Comparison of ENCODE assay signal across 8 mouse cellular contexts in the genomic region with DNA sequence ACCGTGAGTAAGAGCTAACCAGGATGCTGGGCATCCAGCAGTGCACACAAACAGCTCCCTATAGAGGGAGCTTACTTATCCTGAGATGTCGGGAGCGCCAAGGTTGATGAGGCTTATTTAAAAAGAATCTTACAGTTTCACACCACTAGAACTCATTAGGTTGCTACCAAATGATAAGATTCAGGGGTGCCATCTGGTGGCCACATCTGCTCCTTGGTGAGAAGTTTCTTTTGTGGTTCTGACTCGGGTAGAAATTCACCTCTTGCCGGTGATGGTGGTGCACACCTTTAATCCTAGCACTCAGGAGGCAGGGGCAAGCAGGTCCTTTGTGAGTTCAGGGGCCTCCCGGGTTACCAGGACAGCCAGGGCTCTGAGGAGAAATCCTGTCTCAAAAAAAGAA. TPM values are rescaled to one million over a fixed set of nuclear protein-coding genes. Genes with fewer than 3 reads are reported as not detected.
DNase-seq lines count a peak whose midpoint lies in the region; ATAC-seq and TF ChIP-seq lines count a peak whose summit lies in the region.

No protein-coding gene starts in this region.

- WGBS in liver, embryonic 14.5 days (ENCODE audit: insufficient replicate concordance), result 28% methylated on average over 6 of the region's 6 CpGs

- H3K9me3 ChIP-seq in liver, embryonic 14.5 days (ENCODE audit: control insufficient read depth, low read length), result no peaks in the 10 kb centered on the region

- ATAC-seq in liver, embryonic 14.5 days (ENCODE audit: insufficient read depth), result no peak
- ATAC-seq in neutrophil, adult 5-6 weeks (ENCODE audit: extremely low read depth, insufficient number of reproducible peaks, low FRiP score, poor library complexity, severe bottlenecking), result peak; percentile 17; the same call in 1 of the 2 replicates

- no peaks in the 10 kb centered on the region; the same call in 1 of the 2 replicates for H3K36me3 ChIP-seq in testis, adult 2 months (ENCODE audit: control insufficient read depth, insufficient read depth, low read length)
- peaks cover 60% of the 10 kb centered on the region for H3K36me3 ChIP-seq in liver, embryonic 14.5 days (replicated peaks; ENCODE audit: control insufficient read depth, insufficient read depth, low read depth)

- DNase-seq in testis, postnatal 14 days (ENCODE audit: low spot score), result no peak
- DNase-seq in cerebellum, adult 9-10 months, result peak; percentile 75
- DNase-seq in gastrocnemius, postnatal 14 days, result peak; percentile 68
- DNase-seq in kidney, postnatal 10 days, result peak; percentile 89
- DNase-seq in liver, embryonic 14.5 days (ENCODE audit: low read depth in 3 of 3, low spot score in 3 of 3), result peak; percentile 65 to 76 (median 69)
- DNase-seq in thymus, postnatal 36 days, result peak; percentile 81

- H3K4me2 ChIP-seq in liver, embryonic 14.5 days (ENCODE audit: low read depth), result peak overlapping the region; percentile 89

- intact Hi-C loops in gastrocnemius, postnatal 14 days (cut with DNase I; ENCODE audit: low total_unique reads), result loop anchor here (2.0 to 10.0 kb wide), 3 partner anchors 49 to 215 kb away; a partner anchor contains a TSS

- TF ChIP-seq CTCF in testis, adult 2 months (IDR thresholded peaks at IDR 0.05; ENCODE audit: control insufficient read depth, insufficient read depth, insufficient replicate concordance, low read depth, low read length), result peak; percentile 3; the same call in 1 of the 2 replicates
- TF ChIP-seq CTCF in liver, embryonic 14.5 days (IDR thresholded peaks at IDR 0.05; ENCODE audit: low read depth), result peak; percentile 79

- H3K27me3 ChIP-seq in testis, adult 2 months (ENCODE audit: control insufficient read depth, insufficient read depth, low read length), result no peaks in the 10 kb centered on the region
- H3K27me3 ChIP-seq in liver, embryonic 14.5 days (ENCODE audit: control insufficient read depth, insufficient read depth, low read length), result no peaks in the 10 kb centered on the region

- H3K4me3 ChIP-seq in testis, adult 2 months (ENCODE audit: control insufficient read depth, low read depth, low read length), result no peak overlapping the region
- H3K4me3 ChIP-seq in liver, embryonic 14.5 days (ENCODE audit: insufficient read depth in 1 of 2, low read depth in 2 of 2, low read length in 2 of 2), result peak overlapping the region; percentile 60 to 88

- peak; percentile 49 for TF ChIP-seq EP300 in liver, embryonic 14.5 days (IDR thresholded peaks at IDR 0.05; ENCODE audit: low read depth)

- H3K27ac ChIP-seq in testis, adult 2 months (ENCODE audit: control insufficient read depth, insufficient read depth, low read depth, low read length), result no peak overlapping the region
- H3K27ac ChIP-seq in liver, embryonic 14.5 days, result peak overlapping the region; percentile 84

- H3K4me1 ChIP-seq in testis, adult 2 months (ENCODE audit: control insufficient read depth, insufficient read depth, low read length), result peaks cover 3% of the 10 kb centered on the region
- H3K4me1 ChIP-seq in liver, embryonic 14.5 days (replicated peaks; ENCODE audit: control insufficient read depth in 2 of 2, insufficient read depth in 2 of 2, low read length in 1 of 2), result peaks cover 47 to 58% of the 10 kb centered on the region in 2 experiments

- TF ChIP-seq POLR2A in testis, adult 2 months (IDR thresholded peaks at IDR 0.05; ENCODE audit: control insufficient read depth, low read depth, low read length), result no peak

- peak overlapping the region; percentile 67 for H3K9ac ChIP-seq in liver, embryonic 14.5 days (replicated peaks)

RNA-seq across cellular contexts. Expression of a gene that starts 2.1 kb away (rescaled TPM):
- polyA plus RNA-seq in testis, adult 2 months (2012; rRNA removed), result 2.5 and 2.9 TPM in 2 replicates
- 1 to 10 TPM in 1 of 2 experiments, under 1 TPM in 1; 0.78 to 1.3 TPM for total RNA-seq in gastrocnemius, postnatal 14 days (2021)
- 16.9 and 28.6 TPM in 2 replicates for polyA plus RNA-seq in liver, embryonic 14.5 days (2012; rRNA removed)
- polyA plus RNA-seq in liver, embryonic 14.5 days (2014; fragmentation: Nextera tagmentation; extraction: Ambion mirVana), result 64.1 and 71.0 TPM in 2 replicates
- total RNA-seq in neutrophil, adult 5-6 weeks (2017), result 2.0 and 2.2 TPM in 2 replicates

RNA-seq across cellular contexts. Expression of a gene that starts 18.0 kb away (rescaled TPM):
- 18.7 and 20.1 TPM in 2 replicates for polyA plus RNA-seq in testis, adult 2 months (2012; rRNA removed)
- 10 to 100 TPM; 13.7 to 19.7 TPM for total RNA-seq in gastrocnemius, postnatal 14 days (2021)
- polyA plus RNA-seq in liver, embryonic 14.5 days (2012; rRNA removed), result 1.9 and 2.3 TPM in 2 replicates
- 3.0 and 3.2 TPM in 2 replicates for polyA plus RNA-seq in liver, embryonic 14.5 days (2014; fragmentation: Nextera tagmentation; extraction: Ambion mirVana)
- total RNA-seq in neutrophil, adult 5-6 weeks (2017), result 131 and 135 TPM in 2 replicates

RNA-seq across cellular contexts. Expression of a gene that starts 46.2 kb away (rescaled TPM):
- 4.3 and 6.4 TPM in 2 replicates for polyA plus RNA-seq in testis, adult 2 months (2012; rRNA removed)
- total RNA-seq in gastrocnemius, postnatal 14 days (2021), result 1 to 10 TPM; 4.4 to 4.6 TPM
- 2.0 and 2.1 TPM in 2 replicates for polyA plus RNA-seq in liver, embryonic 14.5 days (2012; rRNA removed)
- 1.1 and 1.4 TPM in 2 replicates for polyA plus RNA-seq in liver, embryonic 14.5 days (2014; fragmentation: Nextera tagmentation; extraction: Ambion mirVana)
- total RNA-seq in neutrophil, adult 5-6 weeks (2017), result 13.4 and 16.2 TPM in 2 replicates
